Mouse (Mus musculus) heart, adult 2 months (tissue): ENCODE measurements around the gene Txnrd1. TPM values are rescaled to one million over a fixed set of nuclear protein-coding genes. Genes with fewer than 3 reads are reported as not detected.

ENCODE experiments used
- DNase-seq, 2 experiments: peaks; one replicate each; pipeline ENCODE4 v3.0.0; 2021
- H3K27ac ChIP-seq: fragments of 200-600 bp; 2 replicates; pipeline ENCODE4 v1.8.1; 2022
- H3K27me3 ChIP-seq: fragments of 200-500 bp; 2 replicates; pipeline ENCODE4 v1.6.1; 2012; ENCODE audit warnings: mild to moderate bottlenecking, low read length, inconsistent platforms, mixed read lengths; ENCODE audit not compliant: control insufficient read depth, insufficient read depth
- H3K36me3 ChIP-seq: fragments of 200-500 bp; 2 replicates; pipeline ENCODE4 v1.6.1; 2012; ENCODE audit warnings: low read length, inconsistent platforms; ENCODE audit not compliant: control insufficient read depth, insufficient read depth
- H3K4me1 ChIP-seq: fragments of 200-500 bp; 2 replicates; pipeline ENCODE4 v1.6.1; 2011; ENCODE audit warnings: low read length; ENCODE audit not compliant: control insufficient read depth, insufficient read depth
- H3K4me3 ChIP-seq: fragments of 200-600 bp; 2 replicates; pipeline ENCODE4 v1.8.1; 2022
- H3K79me2 ChIP-seq: fragments of 200-500 bp; replicated peaks from 2 replicates; pipeline ENCODE4 v1.6.1; 2012; ENCODE audit warnings: mild to moderate bottlenecking, inconsistent platforms, low read length, moderate library complexity, mixed read lengths; ENCODE audit not compliant: control insufficient read depth, insufficient read depth
- H3K9ac ChIP-seq: fragments of 200-500 bp; 2 replicates; pipeline ENCODE4 v1.6.1; 2012; ENCODE audit warnings: low read depth, mild to moderate bottlenecking, control low read depth, inconsistent platforms, low read length, mixed read lengths
- CTCF ChIP-seq: fragments of 200-600 bp; IDR thresholded peaks from 2 replicates; pipeline ENCODE4 v1.8.1; 2022; ENCODE audit warnings: antibody characterized with exemption, mild to moderate bottlenecking, moderate library complexity
- EP300 ChIP-seq: fragments of 200-500 bp; IDR thresholded peaks from 2 replicates; pipeline ENCODE4 v1.6.1; 2011; ENCODE audit warnings: low read depth, low read length, control low read depth; ENCODE audit not compliant: insufficient read depth
- POLR2A ChIP-seq: fragments of 200-500 bp; IDR thresholded peaks from 2 replicates; pipeline ENCODE4 v1.6.1; 2011; ENCODE audit warnings: mild to moderate bottlenecking, low read depth, low read length, control low read depth; ENCODE audit not compliant: insufficient read depth
- WGBS: fragments of 180-500 bp; shearing (Covaris S2); methylation state at CpG from one replicate; pipeline ENCODE4 v1.1.7; 2018; 5-methylcytosine and 5-hydroxymethylcytosine counted together
- intact Hi-C: fragments of 180-260 bp; cut with DNase I; formaldehyde crosslinking; loops from one replicate; pipeline ENCODE4 v1.15.1; 2025
- polyA plus RNA-seq: library from polyadenylated mRNA; depleted of rRNA; stranded (reverse); fragments of >200 nt; gene quantifications from 2 replicates; pipeline ENCODE4 v1.2.3, GENCODE M21; 2012
- total RNA-seq, 2 experiments: library from RNA; stranded (reverse); gene quantifications; 2 replicates each; pipeline ENCODE4 v1.2.3; 2021

Txnrd1 gene
- total and polyA plus RNA-seq, 3 experiments, result 21.3 to 61.1 (median 56.8) TPM

DNA sequence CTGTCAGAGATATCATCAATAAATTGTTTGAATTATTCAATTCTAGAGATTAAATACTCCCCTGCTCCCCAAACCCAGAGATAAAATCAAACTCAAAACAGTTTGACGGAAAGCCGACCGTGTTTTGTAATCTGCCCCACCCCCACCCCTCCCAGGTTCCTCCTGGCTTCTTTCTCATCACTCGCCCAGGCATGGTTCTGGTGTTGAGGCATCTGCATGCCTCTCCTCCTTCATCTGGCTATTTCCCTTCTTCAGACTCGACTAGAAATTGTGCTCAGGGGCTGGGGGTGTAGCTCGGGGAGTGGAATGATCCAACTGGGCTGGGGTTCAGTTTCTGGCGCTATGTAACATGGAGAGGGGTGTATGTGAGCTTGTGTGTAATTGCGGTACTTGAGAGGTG lies 38.0 kb upstream of the Txnrd1 start:
- Histone ChIP-seq H3K4me1 (no peaks in the 10 kb centered on the region), H3K4me3 (peak overlapping the region; percentile 36), H3K79me2 (no peaks in the 10 kb centered on the region), H3K27me3 (no peaks in the 10 kb centered on the region), H3K36me3 (no peaks in the 10 kb centered on the region), H3K27ac (no peak overlapping the region), H3K9ac (no peak overlapping the region)
- no peak for TF ChIP-seq CTCF
- no peak for TF ChIP-seq POLR2A
- TF ChIP-seq EP300, result no peak
- DNase-seq, result no peak
- intact Hi-C loops, result no loop called here
- WGBS, result 32% methylated on average over 8 of the region's 8 CpGs

DNA sequence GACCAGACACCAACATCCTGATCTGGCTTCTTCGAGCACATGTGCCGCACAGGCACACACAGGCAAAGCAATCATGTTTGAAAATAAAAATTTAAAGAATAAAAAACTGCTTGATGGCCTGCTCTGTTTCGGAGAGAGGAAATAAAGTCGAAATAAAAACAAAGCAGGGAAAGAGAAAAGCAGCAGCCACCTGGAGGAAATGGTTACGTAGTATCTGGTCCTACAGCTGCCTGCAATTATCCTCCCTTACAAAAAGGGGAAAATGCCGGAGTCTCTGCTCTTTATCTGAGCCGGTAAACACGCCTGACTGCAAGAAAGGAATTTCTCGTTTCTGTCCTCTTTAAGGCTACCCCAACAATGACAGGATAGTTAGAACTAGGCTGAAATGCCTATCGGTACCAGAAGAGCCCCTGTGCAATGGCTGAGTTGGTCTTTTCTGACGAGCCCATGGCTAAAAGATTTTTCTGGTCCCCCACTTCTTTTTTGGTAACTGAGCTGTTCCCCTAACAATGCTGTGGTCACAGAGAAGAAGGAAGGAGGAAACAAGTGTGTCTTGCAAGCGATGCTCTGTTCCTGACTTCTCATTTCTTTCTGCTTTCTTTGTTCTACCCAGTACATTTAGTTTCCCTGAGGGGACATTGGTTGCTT lies 37.2 kb upstream of the Txnrd1 start:
- Histone ChIP-seq H3K4me1 (no peaks in the 10 kb centered on the region), H3K27ac (no peak overlapping the region), H3K27me3 (no peaks in the 10 kb centered on the region), H3K9ac (no peak overlapping the region), H3K4me3 (no peak overlapping the region), H3K36me3 (no peaks in the 10 kb centered on the region), H3K79me2 (no peaks in the 10 kb centered on the region)
- no peak for DNase-seq
- TF ChIP-seq POLR2A (no peak), EP300 (no peak), CTCF (no peak)
- WGBS, result 32% methylated on average over 12 of the region's 12 CpGs
- intact Hi-C loops, result no loop called here

DNA sequence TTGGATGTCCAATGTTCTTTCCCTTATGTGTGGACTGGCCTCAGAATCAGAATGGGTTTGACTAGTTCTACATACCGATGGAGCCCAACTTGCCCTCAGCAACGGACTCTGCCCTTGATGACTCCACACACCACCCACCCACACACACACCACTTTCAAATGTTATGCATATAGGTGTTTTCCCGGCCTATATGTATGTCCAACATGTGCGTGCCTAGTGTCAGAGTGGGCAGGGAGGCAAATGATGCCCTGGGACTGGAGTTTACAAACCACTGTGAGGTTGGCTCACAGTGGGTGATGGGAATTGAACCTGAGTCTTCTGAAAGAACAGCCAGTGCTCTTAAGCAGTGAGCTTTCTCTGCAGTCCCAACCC lies 36.6 kb upstream of the Txnrd1 start:
- Histone ChIP-seq H3K27ac (no peak overlapping the region), H3K9ac (no peak overlapping the region), H3K27me3 (no peaks in the 10 kb centered on the region), H3K36me3 (no peaks in the 10 kb centered on the region), H3K4me3 (no peak overlapping the region), H3K79me2 (no peaks in the 10 kb centered on the region), H3K4me1 (no peaks in the 10 kb centered on the region)
- TF ChIP-seq POLR2A (no peak), CTCF (no peak), EP300 (no peak)
- 80% methylated on average over 4 of the region's 4 CpGs for WGBS
- intact Hi-C loops, result no loop called here
- no peak for DNase-seq

DNA sequence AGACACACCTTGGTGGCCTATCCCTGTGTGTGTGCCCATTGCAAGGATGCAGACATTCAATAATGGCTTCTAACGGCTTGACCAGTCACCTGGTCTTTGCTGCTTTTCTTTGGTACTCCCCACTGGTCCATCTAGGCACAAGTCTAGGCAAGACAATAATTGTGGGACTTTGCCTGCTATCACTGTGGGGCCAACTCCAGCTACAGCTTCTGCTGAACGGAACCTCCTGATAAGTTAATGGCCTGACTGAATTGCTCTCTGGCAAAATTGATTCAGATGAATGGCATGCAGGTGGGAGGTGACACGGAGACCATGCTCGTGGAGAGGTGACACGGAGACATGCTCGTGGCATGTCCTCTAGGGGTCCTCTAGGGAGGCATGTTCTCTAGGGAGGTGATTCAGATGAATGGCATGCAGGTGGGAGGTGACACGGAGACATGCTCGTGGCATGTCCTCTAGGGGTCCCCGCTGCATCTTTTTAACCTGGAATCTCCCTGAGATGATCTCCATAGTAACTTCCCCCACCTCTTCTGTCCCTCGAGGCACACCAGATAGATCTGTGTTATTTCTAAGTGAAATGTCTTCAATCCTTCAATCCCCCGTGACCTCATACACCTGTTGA lies 35.3 kb upstream of the Txnrd1 start:
- Histone ChIP-seq H3K79me2 (no peaks in the 10 kb centered on the region), H3K9ac (no peak overlapping the region), H3K27ac (no peak overlapping the region), H3K27me3 (no peaks in the 10 kb centered on the region), H3K36me3 (no peaks in the 10 kb centered on the region), H3K4me1 (no peaks in the 10 kb centered on the region), H3K4me3 (no peak overlapping the region)
- WGBS, result 49% methylated on average over 11 of the region's 11 CpGs
- DNase-seq, result no peak
- TF ChIP-seq CTCF (no peak), POLR2A (no peak), EP300 (no peak)
- intact Hi-C loops, result no loop called here

DNA sequence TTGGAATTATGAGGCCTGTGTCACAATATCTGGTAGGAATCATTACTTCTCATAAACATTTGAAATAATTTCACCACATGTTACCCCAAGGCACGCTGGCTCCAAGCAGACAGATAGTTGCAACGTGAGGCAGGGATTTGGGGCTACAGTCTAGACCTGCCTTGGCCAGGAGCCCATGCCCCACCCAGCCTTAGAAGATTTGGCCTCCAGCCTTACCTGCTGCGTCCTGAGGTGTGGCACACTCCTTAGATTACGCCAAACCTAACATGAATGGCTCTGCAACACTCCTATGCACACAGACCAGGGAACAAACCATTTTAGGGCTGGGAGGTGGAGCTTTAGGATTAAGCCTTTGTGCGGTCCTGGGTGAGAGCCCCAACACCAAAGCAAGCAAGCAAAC lies 33.7 kb upstream of the Txnrd1 start:
- 84% methylated on average over 5 of the region's 5 CpGs for WGBS

DNA sequence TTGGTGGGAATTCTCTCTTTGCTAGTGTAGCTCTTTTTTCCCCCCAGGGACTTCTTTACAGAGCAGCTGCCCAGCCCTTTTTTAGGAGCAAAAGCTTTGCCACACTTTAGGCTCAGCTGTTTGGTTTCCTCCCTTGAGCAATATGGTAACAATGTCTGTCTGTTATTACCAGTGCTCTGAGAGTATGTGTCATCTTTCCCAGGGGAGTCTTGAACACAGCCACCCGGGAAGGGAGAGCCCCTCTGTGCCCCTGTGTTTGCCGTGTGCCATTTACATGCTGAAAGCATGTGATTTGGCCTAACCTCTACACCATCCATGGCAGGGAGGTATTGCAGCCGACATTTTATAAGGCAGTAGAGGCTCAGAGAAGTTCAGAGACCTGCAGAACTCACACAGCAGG lies 29.4 kb upstream of the Txnrd1 start:
- Histone ChIP-seq H3K27me3 (no peaks in the 10 kb centered on the region), H3K4me1 (no peaks in the 10 kb centered on the region; the same call in 1 of the 2 replicates), H3K36me3 (no peaks in the 10 kb centered on the region), H3K27ac (no peak overlapping the region), H3K79me2 (no peaks in the 10 kb centered on the region), H3K4me3 (no peak overlapping the region), H3K9ac (no peak overlapping the region)
- 54% methylated on average over 3 of the region's 3 CpGs for WGBS
- no peak for TF ChIP-seq CTCF
- DNase-seq, result no peak
- intact Hi-C loops, result no loop called here

More for the DNA sequence above, 33.7 kb upstream of the Txnrd1 start:
- TF ChIP-seq POLR2A, result no peak
- TF ChIP-seq EP300, result no peak
- no peak for TF ChIP-seq CTCF
- no peaks in the 10 kb centered on the region for H3K36me3 ChIP-seq
- intact Hi-C loops, result no loop called here
- no peak for DNase-seq
- no peak overlapping the region for H3K4me3 ChIP-seq
- H3K9ac ChIP-seq, result no peak overlapping the region
- no peaks in the 10 kb centered on the region for H3K79me2 ChIP-seq
- no peaks in the 10 kb centered on the region for H3K27me3 ChIP-seq
- H3K27ac ChIP-seq, result no peak overlapping the region
- no peaks in the 10 kb centered on the region for H3K4me1 ChIP-seq
